Mouse (Mus musculus) kidney, embryonic 14.5 days (tissue): ENCODE results near the gene Litaf. TPM values are rescaled to one million over a fixed set of nuclear protein-coding genes. Genes with fewer than 3 reads are reported as not detected.
"Not testable (repeated sequence)": the region's sequence is repeated elsewhere in the genome, so short reads cannot be mapped to it uniquely, and the experiment has no call there.

ENCODE experiments used
- ATAC-seq: fragments of 200-750 bp; cut with Nextera tagmentation; 2 replicates; pipeline ENCODE4 v1.8.0; 2017; ENCODE audit warnings: moderate number of reproducible peaks, mild to moderate bottlenecking, moderate TSS enrichment, moderate library complexity; ENCODE audit not compliant: low FRiP score, low TSS enrichment
- H3K27ac ChIP-seq: fragments of 300-500 bp; sonication (generic); 2 replicates; pipeline ENCODE4 v1.5.1; 2014; ENCODE audit warnings: low read depth, mild to moderate bottlenecking, low read length, moderate library complexity, mixed read lengths
- H3K27me3 ChIP-seq: fragments of 300-500 bp; sonication (generic); 2 replicates; pipeline ENCODE4 v1.6.1; 2014; ENCODE audit warnings: mild to moderate bottlenecking, low read length; ENCODE audit not compliant: control insufficient read depth, insufficient read depth
- H3K36me3 ChIP-seq: fragments of 300-500 bp; sonication (generic); 2 replicates; pipeline ENCODE4 v1.6.1; 2014; ENCODE audit warnings: low read length, mixed read lengths; ENCODE audit not compliant: control insufficient read depth, insufficient read depth
- H3K4me1 ChIP-seq: fragments of 300-500 bp; sonication (generic); 2 replicates; pipeline ENCODE4 v1.6.1; 2014; ENCODE audit warnings: low read length, mixed read lengths; ENCODE audit not compliant: control insufficient read depth, insufficient read depth
- H3K4me2 ChIP-seq: fragments of 300-500 bp; sonication (generic); replicated peaks from 2 replicates; pipeline ENCODE4 v1.6.1; 2014; ENCODE audit warnings: low read depth, mild to moderate bottlenecking, low read length
- H3K4me3 ChIP-seq: fragments of 300-500 bp; sonication (generic); 2 replicates; pipeline ENCODE4 v1.5.1; 2014; ENCODE audit warnings: mild to moderate bottlenecking, low read length
- H3K9ac ChIP-seq: fragments of 300-500 bp; sonication (generic); 2 replicates; pipeline ENCODE4 v1.6.1; 2014; ENCODE audit warnings: low read depth, mild to moderate bottlenecking, low read length, moderate library complexity
- H3K9me3 ChIP-seq: fragments of 300-500 bp; sonication (generic); 2 replicates; pipeline ENCODE4 v1.6.1; 2016; ENCODE audit warnings: low read length; ENCODE audit not compliant: control insufficient read depth
- WGBS: fragments of 180-500 bp; shearing (Covaris S2); extraction: QIAGEN DNeasy Blood & Tissue Kit; methylation state at CpG from one replicate; pipeline ENCODE4 v1.1.7; 2014; 5-methylcytosine and 5-hydroxymethylcytosine counted together
- polyA plus RNA-seq: library from polyadenylated mRNA; unstranded; fragments of >200 nt; fragmentation: Nextera tagmentation; extraction: Ambion mirVana; gene quantifications from 2 replicates; pipeline ENCODE4 v1.2.1, GENCODE M21; 2014

The Litaf gene
- polyA plus RNA-seq, 1 experiment from 2014 or later: 121 TPM

DNA sequence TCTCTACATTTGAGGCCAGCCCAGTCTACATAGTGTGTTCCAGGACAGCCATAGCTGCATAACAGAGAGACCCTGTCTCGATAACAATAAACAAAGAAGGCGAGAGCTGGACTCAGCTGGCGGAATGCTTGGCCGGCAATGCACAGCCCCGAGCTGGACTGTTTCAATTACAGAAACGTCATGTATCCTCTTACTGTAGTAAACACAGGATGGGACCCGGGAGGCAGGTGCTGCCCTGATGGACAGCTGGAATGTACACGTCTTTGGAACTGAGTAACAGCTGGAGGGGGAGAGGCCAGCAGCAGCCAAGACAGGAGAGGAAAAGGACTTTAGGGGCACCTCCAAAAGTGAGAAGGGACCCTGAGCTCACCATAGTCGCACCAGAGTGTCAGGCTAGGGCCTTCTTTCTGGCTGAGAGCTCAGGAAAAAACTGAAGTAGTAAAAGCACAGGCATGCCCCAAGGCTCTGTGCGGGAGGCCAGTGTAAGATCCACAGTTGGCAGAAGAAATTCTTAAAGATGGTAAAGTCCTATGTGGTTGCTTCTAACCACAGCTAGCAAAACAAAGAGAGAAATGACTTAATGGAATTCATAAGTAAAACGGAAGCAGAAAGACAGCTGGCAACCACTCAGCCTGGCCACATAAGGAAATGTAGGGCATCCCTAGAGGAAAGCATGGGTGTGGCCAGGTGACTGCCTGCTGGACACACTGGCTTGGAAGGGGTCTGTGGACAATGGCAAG, 86.7 kb downstream of the Litaf start:
- Histone ChIP-seq H3K4me1 (peaks cover 49% of the 10 kb centered on the region), H3K36me3 (peaks cover 2% of the 10 kb centered on the region; the same call in 1 of the 2 replicates), H3K4me3 (no peak overlapping the region), H3K27ac (peak overlapping the region; percentile 55), H3K27me3 (no peaks in the 10 kb centered on the region), H3K9me3 (no peaks in the 10 kb centered on the region), H3K4me2 (no peak overlapping the region), H3K9ac (no peak overlapping the region)
- peak; percentile 48 for ATAC-seq
- WGBS: 37% methylated on average over 11 of the region's 11 CpGs

GRCm38 (mm10) chr16:10977877-10978276, 88.1 kb downstream of the Litaf start:
- Histone ChIP-seq H3K4me3 (no peak overlapping the region), H3K36me3 (peaks cover 2% of the 10 kb centered on the region; the same call in 1 of the 2 replicates), H3K27ac (no peak overlapping the region), H3K4me2 (no peak overlapping the region), H3K9ac (no peak overlapping the region), H3K27me3 (no peaks in the 10 kb centered on the region), H3K9me3 (no peaks in the 10 kb centered on the region), H3K4me1 (peaks cover 51% of the 10 kb centered on the region)
- 85% methylated on average over 9 of the region's 9 CpGs for WGBS
- no peak for ATAC-seq

- Histone ChIP-seq H3K9me3 (no peaks in the 10 kb centered on the region), H3K4me3 (no peak overlapping the region), H3K36me3 (peaks cover 2% of the 10 kb centered on the region; the same call in 1 of the 2 replicates), H3K27me3 (no peaks in the 10 kb centered on the region), H3K9ac (no peak overlapping the region; the same call in 1 of the 2 replicates), H3K27ac (peak overlapping the region; percentile 77; the same call in 1 of the 2 replicates), H3K4me2 (no peak overlapping the region), H3K4me1 (peaks cover 48% of the 10 kb centered on the region)
- peak; percentile 59; the same call in 1 of the 2 replicates for ATAC-seq
- WGBS: 23% methylated on average over 11 of the region's 11 CpGs
Measured at GRCm38 (mm10) chr16:10976202-10976631, 89.7 kb downstream of the Litaf start.

- peaks cover 2% of the 10 kb centered on the region; the same call in 1 of the 2 replicates for H3K36me3 ChIP-seq
- H3K4me2 ChIP-seq: no peak overlapping the region
- H3K4me1 ChIP-seq: peaks cover 38% of the 10 kb centered on the region
- ATAC-seq: no peak
- H3K4me3 ChIP-seq: no peak overlapping the region
- H3K27me3 ChIP-seq: no peaks in the 10 kb centered on the region
- H3K27ac ChIP-seq: no peak overlapping the region
- WGBS: 84% methylated on average over 5 of the region's 5 CpGs
- H3K9ac ChIP-seq: no peak overlapping the region
- no peaks in the 10 kb centered on the region for H3K9me3 ChIP-seq
Measured at GRCm38 (mm10) chr16:10974939-10975338, 91.0 kb downstream of the Litaf start.

DNA sequence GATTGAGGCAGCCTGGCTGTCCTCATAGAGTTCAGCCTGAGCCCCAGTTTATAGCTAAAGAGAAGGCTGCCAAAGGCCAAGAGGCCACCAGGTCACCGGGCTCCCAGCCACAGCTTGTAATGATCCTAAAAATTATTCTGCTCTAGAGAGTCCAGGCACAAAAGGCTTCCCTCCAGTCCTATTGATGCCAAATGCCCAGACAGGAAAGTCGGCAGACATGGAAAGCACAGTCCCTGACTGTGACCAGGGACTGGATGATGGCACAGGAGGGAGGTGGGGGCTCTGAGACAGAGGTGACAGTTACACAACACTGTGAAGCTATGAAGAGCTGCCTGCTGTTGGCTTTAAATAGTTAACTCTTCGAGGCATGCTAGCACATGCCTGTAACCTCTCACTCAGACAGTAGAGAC, 91.9 kb downstream of the Litaf start:
- no peak overlapping the region for H3K4me3 ChIP-seq
- WGBS: 11% methylated on average over 3 of the region's 3 CpGs
- H3K4me2 ChIP-seq: no peak overlapping the region
- H3K9ac ChIP-seq: no peak overlapping the region
- no peak for ATAC-seq
- H3K27me3 ChIP-seq: no peaks in the 10 kb centered on the region
- H3K27ac ChIP-seq: 0 out of 2 replicates have a peak overlapping the region, but pooled peaks have one; percentile 4
- peaks cover 29% of the 10 kb centered on the region for H3K4me1 ChIP-seq
- H3K9me3 ChIP-seq: no peaks in the 10 kb centered on the region
- peaks cover 2% of the 10 kb centered on the region; the same call in 1 of the 2 replicates for H3K36me3 ChIP-seq

DNA sequence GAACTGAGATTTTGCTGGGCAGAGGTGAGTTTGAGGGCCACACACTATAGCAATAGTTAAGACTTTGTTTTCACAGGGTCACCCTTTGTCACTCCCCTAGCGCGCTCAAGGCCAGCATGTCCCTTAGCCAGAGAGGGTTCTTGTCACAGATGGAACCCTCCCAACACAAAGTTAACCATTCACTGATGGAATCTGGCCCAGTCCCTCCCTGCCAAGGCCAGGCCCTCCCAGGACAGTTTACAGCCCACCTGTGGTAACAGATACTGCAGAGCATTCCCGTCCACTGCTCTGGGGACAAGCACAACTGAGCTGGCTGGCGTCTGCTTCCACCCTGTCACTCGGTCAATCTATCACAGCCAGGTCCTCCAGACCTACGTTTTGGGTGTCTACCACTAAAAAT, 93.7 kb downstream of the Litaf start:
- Histone ChIP-seq H3K9me3 (no peaks in the 10 kb centered on the region), H3K4me3 (no peak overlapping the region), H3K27ac (no peak overlapping the region), H3K4me2 (no peak overlapping the region), H3K9ac (no peak overlapping the region), H3K4me1 (peaks cover 23% of the 10 kb centered on the region), H3K36me3 (peaks cover 2% of the 10 kb centered on the region; the same call in 1 of the 2 replicates), H3K27me3 (no peaks in the 10 kb centered on the region)
- WGBS: 41% methylated on average over 6 of the region's 6 CpGs
- peak; percentile 43; the same call in 1 of the 2 replicates for ATAC-seq

- H3K27me3 ChIP-seq, H3K4me2 ChIP-seq, H3K4me1 ChIP-seq, H3K9me3 ChIP-seq, H3K4me3 ChIP-seq, ATAC-seq, H3K9ac ChIP-seq, H3K27ac ChIP-seq: not testable (repeated sequence)
- H3K36me3 ChIP-seq: peaks cover 11% of the 10 kb centered on the region
- 92% methylated on average over 1 of the region's 1 CpGs for WGBS
Measured at GRCm38 (mm10) chr16:10969944-10970343, 96.0 kb downstream of the Litaf start.

DNA sequence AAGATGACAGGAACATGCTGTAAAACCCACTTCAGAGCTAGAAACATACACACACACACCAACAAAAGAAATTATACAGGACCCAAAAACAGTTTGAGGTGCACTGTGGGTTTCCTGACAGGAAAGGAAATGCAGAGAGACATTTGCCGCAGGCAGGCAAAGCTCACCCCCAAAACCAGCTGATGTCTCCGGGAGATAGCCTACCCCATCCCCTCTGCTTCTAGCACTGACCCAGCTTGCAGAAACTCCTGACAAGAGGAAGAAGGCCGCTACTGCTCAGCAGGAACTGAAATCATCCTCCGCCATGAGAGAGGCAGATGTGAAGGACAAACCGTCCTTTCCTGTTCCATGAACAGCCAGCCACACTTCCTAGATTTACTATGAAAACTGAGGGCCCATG, 96.6 kb downstream of the Litaf start:
- H3K9ac ChIP-seq: no peak overlapping the region
- H3K4me2 ChIP-seq: no peak overlapping the region
- no peak overlapping the region for H3K27ac ChIP-seq
- ATAC-seq: no peak
- no peaks in the 10 kb centered on the region for H3K27me3 ChIP-seq
- H3K4me3 ChIP-seq: no peak overlapping the region
- H3K4me1 ChIP-seq: peaks cover 8% of the 10 kb centered on the region; the same call in 1 of the 2 replicates
- no peaks in the 10 kb centered on the region for H3K9me3 ChIP-seq
- 80% methylated on average over 5 of the region's 5 CpGs for WGBS
- peaks cover 15% of the 10 kb centered on the region for H3K36me3 ChIP-seq

GRCm38 (mm10) chr16:10968299-10968698, 97.7 kb downstream of the Litaf start:
- no peak overlapping the region for H3K4me3 ChIP-seq
- 91% methylated on average over 4 of the region's 4 CpGs for WGBS
- peaks cover 20% of the 10 kb centered on the region for H3K36me3 ChIP-seq
- H3K27ac ChIP-seq: no peak overlapping the region
- ATAC-seq: no peak
- H3K4me1 ChIP-seq: peaks cover 3% of the 10 kb centered on the region; the same call in 1 of the 2 replicates
- H3K9ac ChIP-seq: no peak overlapping the region
- no peaks in the 10 kb centered on the region for H3K27me3 ChIP-seq
- H3K9me3 ChIP-seq: no peaks in the 10 kb centered on the region
- H3K4me2 ChIP-seq: no peak overlapping the region
